Mouse (Mus musculus) neural tube, embryonic 14.5 days (tissue): ENCODE measurements at regions not wholly inside any gene's neighbourhood (a gene's known extent, or its start where the extent isn't known, plus 50 kb on each side); places are given as distances from the start of the nearest gene placed in this dataset.
A peak's percentile ranks its signal among the peaks of the same experiment; 100 is the strongest.

ENCODE experiments used
- ATAC-seq: fragments of 200-750 bp; cut with Nextera tagmentation; 2 replicates; pipeline ENCODE4 v1.8.0; 2017; ENCODE audit warnings: low read depth, mild to moderate bottlenecking, moderate TSS enrichment, moderate library complexity
- H3K27ac ChIP-seq: fragments of 300-500 bp; sonication (generic); 2 replicates; pipeline ENCODE4 v1.5.1; 2014; ENCODE audit warnings: low read depth, mild to moderate bottlenecking, control low read depth, low read length, moderate library complexity, mixed read lengths
- H3K27me3 ChIP-seq: fragments of 300-500 bp; sonication (generic); 2 replicates; pipeline ENCODE4 v1.6.1; 2014; ENCODE audit warnings: low read length; ENCODE audit not compliant: control insufficient read depth, insufficient read depth
- H3K36me3 ChIP-seq: fragments of 300-500 bp; sonication (generic); 2 replicates; pipeline ENCODE4 v1.6.1; 2014; ENCODE audit warnings: low read length, mixed read lengths; ENCODE audit not compliant: control insufficient read depth, insufficient read depth
- H3K4me1 ChIP-seq: fragments of 300-500 bp; sonication (generic); 2 replicates; pipeline ENCODE4 v1.6.1; 2014; ENCODE audit warnings: low read length; ENCODE audit not compliant: control insufficient read depth, insufficient read depth
- H3K4me2 ChIP-seq: fragments of 300-500 bp; sonication (generic); 2 replicates; pipeline ENCODE4 v1.6.1; 2014; ENCODE audit warnings: mild to moderate bottlenecking, low read depth, low read length, control low read depth
- H3K4me3 ChIP-seq: fragments of 300-500 bp; sonication (generic); 2 replicates; pipeline ENCODE4 v1.5.1; 2014; ENCODE audit warnings: low read depth, low read length, control low read depth, mixed read lengths
- H3K9ac ChIP-seq: fragments of 300-500 bp; sonication (generic); replicated peaks from 2 replicates; pipeline ENCODE4 v1.6.1; 2014; ENCODE audit warnings: low read depth, mild to moderate bottlenecking, control low read depth, low read length, mixed read lengths
- H3K9me3 ChIP-seq: fragments of 300-500 bp; sonication (generic); 2 replicates; pipeline ENCODE4 v1.6.1; 2016; ENCODE audit warnings: low read length; ENCODE audit not compliant: control insufficient read depth
- WGBS: fragments of 180-500 bp; shearing (Covaris S2); extraction: QIAGEN DNeasy Blood & Tissue Kit; methylation state at CpG from one replicate; pipeline ENCODE4 v1.1.7; 2014; 5-methylcytosine and 5-hydroxymethylcytosine counted together

DNA sequence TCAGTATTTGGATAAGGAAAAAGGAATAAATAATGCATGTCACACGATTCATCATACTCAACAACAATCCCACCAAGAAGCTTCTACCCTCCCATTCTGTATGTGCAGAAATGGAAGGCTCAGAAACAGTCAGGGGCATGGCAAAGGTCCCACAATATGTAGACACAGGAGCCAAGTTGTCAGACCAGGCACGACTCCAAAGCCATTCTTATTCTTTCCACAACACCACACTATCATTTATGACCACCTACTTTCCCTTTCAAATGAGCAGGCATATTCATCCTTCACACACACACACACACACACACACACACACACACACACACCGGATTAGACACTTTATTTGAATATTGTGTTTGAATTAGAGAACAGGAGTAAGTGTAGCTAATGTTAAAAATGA, 232.0 kb downstream of the Rab28 start:
- Histone ChIP-seq H3K9ac (no peak overlapping the region), H3K4me2 (no peak overlapping the region), H3K36me3 (no peaks in the 10 kb centered on the region), H3K4me1 (no peaks in the 10 kb centered on the region), H3K9me3 (no peaks in the 10 kb centered on the region), H3K27me3 (no peaks in the 10 kb centered on the region), H3K4me3 (no peak overlapping the region), H3K27ac (no peak overlapping the region)
- ATAC-seq = no peak
- WGBS = 70% methylated on average over 3 of the region's 3 CpGs

DNA sequence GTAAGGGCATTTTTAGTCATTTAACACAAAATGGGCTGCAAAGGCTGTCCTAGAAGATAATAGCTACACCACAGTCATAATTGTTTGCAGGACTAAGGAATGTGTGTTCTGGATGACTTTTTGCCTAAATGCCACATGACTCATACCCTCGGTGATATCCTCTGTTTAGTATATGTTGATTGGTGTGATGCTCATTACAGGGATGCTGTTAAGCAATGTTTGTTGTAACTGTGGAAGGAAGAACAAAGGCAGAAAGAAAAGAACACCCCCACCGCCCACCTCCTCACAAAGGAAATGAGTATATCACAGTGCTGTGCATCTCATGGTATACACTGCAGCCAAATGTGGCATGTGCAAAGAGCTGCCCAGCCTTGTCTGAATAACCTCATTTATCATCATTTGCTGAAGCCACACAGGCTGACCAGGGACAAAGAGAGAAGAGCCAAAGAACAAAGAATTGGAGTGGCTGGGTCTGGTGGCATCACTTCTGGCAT, 262.4 kb downstream of the Rab28 start:
- H3K27ac ChIP-seq = no peak overlapping the region
- no peaks in the 10 kb centered on the region for H3K4me1 ChIP-seq
- H3K36me3 ChIP-seq = no peaks in the 10 kb centered on the region
- H3K9ac ChIP-seq = no peak overlapping the region
- H3K4me3 ChIP-seq = no peak overlapping the region
- WGBS = 58% methylated on average over 2 of the region's 2 CpGs
- no peaks in the 10 kb centered on the region for H3K9me3 ChIP-seq
- H3K4me2 ChIP-seq = no peak overlapping the region
- no peak for ATAC-seq
- H3K27me3 ChIP-seq = no peaks in the 10 kb centered on the region

DNA sequence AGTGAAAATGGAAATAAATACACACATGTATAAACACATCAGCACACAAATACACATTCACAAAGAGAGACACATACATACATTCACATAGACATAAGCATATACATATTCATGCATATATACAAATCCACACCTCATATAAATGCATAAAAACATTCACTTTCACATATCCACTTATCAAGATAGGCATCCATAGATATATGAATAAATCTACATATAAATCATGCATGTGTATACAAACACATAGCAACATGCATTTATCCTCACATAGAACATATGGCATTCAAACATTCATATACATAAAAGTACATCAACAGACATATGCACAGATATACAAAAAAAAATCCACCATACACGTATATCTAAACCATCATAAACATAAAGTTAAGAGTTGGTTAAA, 266.9 kb downstream of the Rab28 start:
- H3K27me3 ChIP-seq = no peaks in the 10 kb centered on the region
- no peak overlapping the region for H3K4me2 ChIP-seq
- WGBS = 86% methylated on average over 1 of the region's 1 CpGs
- H3K4me3 ChIP-seq = no peak overlapping the region
- H3K9me3 ChIP-seq = no peaks in the 10 kb centered on the region
- H3K36me3 ChIP-seq = no peaks in the 10 kb centered on the region
- no peak for ATAC-seq
- no peaks in the 10 kb centered on the region for H3K4me1 ChIP-seq
- H3K27ac ChIP-seq = no peak overlapping the region
- no peak overlapping the region for H3K9ac ChIP-seq

DNA sequence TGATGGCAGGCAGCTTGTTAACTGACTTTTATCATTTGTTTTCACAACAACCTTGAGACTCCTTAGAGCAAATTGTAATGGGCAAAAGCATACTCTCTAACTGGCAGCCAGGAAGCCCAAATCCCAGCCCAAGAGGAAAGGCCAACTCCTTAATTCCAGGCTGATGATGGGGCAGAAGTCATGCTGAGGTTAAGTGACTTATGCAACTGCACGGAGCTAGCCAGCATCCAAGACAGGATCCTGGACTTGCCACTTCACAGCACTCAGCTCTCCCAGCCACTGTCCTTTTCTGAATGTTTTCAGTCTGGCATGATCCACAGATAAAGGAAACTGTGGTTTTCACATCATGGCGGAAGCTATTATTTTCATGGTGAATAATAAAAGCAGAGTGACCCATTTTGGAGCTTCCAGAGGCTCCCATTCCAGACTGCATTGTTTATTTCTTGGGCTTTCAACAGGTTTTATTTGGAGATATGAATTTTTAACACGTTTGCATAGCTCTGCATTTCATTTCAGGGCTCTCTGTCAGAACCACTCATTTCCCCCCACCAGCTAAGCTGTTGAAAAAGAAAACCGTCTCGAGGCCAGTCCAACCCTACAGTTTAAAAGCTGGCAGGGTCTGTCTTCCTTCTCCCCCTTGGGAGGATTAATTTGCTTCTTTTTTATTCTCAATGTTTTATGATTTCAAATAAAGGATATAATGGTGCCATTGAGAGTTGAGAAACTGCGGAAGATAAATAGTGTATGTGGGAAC, 288.7 kb downstream of the Rab28 start:
- Histone ChIP-seq H3K4me1 (no peaks in the 10 kb centered on the region), H3K4me2 (no peak overlapping the region), H3K27me3 (no peaks in the 10 kb centered on the region), H3K27ac (no peak overlapping the region), H3K9me3 (no peaks in the 10 kb centered on the region), H3K36me3 (no peaks in the 10 kb centered on the region), H3K9ac (no peak overlapping the region), H3K4me3 (no peak overlapping the region)
- 71% methylated on average over 6 of the region's 6 CpGs for WGBS
- no peak for ATAC-seq

DNA sequence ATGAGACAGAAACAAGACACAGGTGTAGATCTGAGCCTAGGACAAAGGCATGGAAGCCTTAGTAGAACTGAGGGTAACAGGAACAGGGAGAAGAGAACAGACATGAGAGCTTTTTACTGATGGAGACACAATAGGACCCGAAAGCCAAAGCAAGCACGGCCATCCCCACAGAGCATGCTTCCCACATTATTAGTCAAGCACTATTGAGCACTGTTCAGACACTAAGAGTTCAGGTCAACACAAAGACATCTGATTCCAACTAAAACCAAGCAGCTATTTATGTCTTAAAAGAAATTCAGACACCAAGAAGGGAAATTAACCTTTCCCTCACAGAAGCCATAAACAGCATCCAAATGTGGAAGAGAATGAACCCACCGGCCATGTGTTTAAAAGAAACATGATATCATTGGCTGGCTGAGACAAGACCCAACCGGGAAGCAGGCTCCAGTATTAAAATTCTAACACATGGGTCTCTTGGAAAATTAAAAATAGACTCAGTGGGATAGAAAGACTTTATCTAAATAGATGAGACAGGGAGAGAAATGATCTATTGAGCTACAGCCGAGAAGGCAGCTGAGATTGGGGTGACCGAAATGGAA, 298.8 kb downstream of the Rab28 start:
- H3K36me3 ChIP-seq = no peaks in the 10 kb centered on the region
- H3K27me3 ChIP-seq = no peaks in the 10 kb centered on the region
- 68% methylated on average over 6 of the region's 6 CpGs for WGBS
- no peak for ATAC-seq
- H3K9me3 ChIP-seq = no peaks in the 10 kb centered on the region
- no peak overlapping the region for H3K4me3 ChIP-seq
- H3K27ac ChIP-seq = no peak overlapping the region
- no peak overlapping the region for H3K4me2 ChIP-seq
- no peaks in the 10 kb centered on the region for H3K4me1 ChIP-seq
- no peak overlapping the region for H3K9ac ChIP-seq

DNA sequence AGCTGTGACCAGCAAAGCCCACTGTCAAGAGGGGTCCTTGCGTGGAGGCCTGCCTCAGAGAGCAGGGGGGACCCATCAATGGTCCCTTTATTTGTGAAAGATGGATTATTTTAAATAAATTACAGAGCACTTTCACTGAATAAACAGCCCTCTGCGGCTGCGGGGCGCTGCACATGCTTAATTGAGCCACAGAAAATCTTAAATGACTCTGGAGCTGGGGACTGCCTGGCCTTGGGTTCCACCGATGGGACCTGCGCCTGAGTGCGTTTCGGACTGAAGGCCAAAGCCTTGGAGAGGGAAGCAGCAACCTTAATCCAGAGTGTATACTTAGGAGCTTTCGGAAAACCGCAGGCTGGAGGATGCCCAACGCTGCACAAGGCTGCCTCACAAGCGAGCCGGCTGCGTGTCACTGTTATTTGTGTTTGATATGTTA, 315.1 kb downstream of the Rab28 start:
- Histone ChIP-seq H3K27me3 (no peaks in the 10 kb centered on the region), H3K9me3 (no peaks in the 10 kb centered on the region), H3K4me1 (no peaks in the 10 kb centered on the region), H3K27ac (no peak overlapping the region), H3K4me3 (no peak overlapping the region), H3K36me3 (no peaks in the 10 kb centered on the region), H3K9ac (no peak overlapping the region), H3K4me2 (no peak overlapping the region)
- WGBS = 61% methylated on average over 14 of the region's 14 CpGs
- ATAC-seq = peak; percentile 60; the same call in 1 of the 2 replicates

DNA sequence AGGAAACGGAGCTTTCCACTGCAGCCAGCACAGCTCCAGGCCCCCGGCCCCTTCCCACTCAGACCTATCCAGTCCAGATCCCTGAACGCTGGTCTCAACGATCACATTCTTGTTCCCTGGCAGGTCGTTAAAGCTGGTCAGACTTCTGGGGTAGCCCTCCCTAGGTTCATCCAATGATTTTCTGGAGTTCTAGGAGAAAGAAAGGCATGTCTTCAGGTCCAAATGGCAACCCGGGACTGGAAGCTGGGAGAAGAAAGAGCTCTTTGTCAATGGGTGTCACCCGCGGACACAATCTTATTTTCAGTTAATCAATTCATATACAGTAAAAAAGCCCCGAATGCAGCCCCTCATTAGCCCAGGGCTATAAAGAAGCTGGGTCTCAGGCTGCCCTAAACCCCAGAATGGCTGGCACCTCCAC, 315.8 kb downstream of the Rab28 start:
- ATAC-seq = peak; percentile 68; the same call in 1 of the 2 replicates
- Histone ChIP-seq H3K4me1 (no peaks in the 10 kb centered on the region), H3K9ac (no peak overlapping the region), H3K36me3 (no peaks in the 10 kb centered on the region), H3K27ac (no peak overlapping the region), H3K4me3 (no peak overlapping the region), H3K4me2 (no peak overlapping the region), H3K27me3 (no peaks in the 10 kb centered on the region), H3K9me3 (no peaks in the 10 kb centered on the region)
- 47% methylated on average over 9 of the region's 9 CpGs for WGBS

DNA sequence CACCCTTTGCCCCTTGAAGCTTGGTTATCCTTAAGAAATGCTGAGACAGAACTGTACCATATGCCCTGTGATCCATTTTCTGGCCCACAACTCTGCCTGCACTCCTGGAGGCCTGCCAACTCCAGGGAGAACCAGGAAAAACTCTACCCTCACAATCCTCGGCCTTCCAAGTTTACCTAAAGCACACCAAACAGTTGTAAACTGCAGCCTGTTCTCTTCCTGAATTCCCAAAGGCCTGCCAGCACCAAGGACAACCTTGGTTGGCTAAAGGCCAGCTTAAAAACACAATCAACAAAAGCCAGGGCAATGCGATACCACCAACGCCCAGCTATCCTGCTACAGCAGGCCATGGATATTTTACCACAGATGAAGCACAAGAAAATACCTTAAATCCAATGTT, 334.5 kb downstream of the Rab28 start:
- Histone ChIP-seq H3K9ac (no peak overlapping the region), H3K9me3 (no peaks in the 10 kb centered on the region), H3K27ac (no peak overlapping the region), H3K36me3 (no peaks in the 10 kb centered on the region), H3K4me2 (no peak overlapping the region), H3K4me3 (no peak overlapping the region), H3K4me1 (no peaks in the 10 kb centered on the region), H3K27me3 (no peaks in the 10 kb centered on the region)
- no peak for ATAC-seq
- WGBS = 82% methylated on average over 3 of the region's 3 CpGs

DNA sequence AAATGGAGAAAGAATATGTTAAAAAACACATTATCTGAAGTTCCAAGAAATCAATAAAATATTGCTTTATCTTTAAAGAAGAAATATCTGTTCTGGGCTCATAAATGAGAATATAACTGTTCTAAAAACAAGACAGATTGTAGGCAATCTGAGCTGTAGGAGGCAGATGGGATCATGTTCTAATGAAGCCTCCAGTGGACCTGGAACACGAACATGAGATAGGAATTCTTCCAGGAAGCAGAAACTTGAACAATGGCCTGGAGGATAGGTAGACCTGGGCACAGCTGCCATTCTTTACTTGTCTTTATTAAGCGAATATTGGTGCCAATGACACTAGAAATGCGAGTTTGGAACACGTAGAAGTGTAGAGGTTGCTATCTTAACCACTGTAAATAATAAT, 336.5 kb downstream of the Rab28 start:
- no peak overlapping the region for H3K4me2 ChIP-seq
- H3K9ac ChIP-seq = no peak overlapping the region
- no peak overlapping the region for H3K4me3 ChIP-seq
- H3K36me3 ChIP-seq = no peaks in the 10 kb centered on the region
- H3K4me1 ChIP-seq = no peaks in the 10 kb centered on the region
- no peak overlapping the region for H3K27ac ChIP-seq
- H3K9me3 ChIP-seq = no peaks in the 10 kb centered on the region
- WGBS = 88% methylated on average over 4 of the region's 4 CpGs
- ATAC-seq = no peak
- H3K27me3 ChIP-seq = no peaks in the 10 kb centered on the region
